Mouse (Mus musculus): ENCODE results near the gene Ttc39b. TPM values are rescaled to one million over a fixed set of nuclear protein-coding genes. Genes with fewer than 3 reads are reported as not detected.

Gene Ttc39b
- polyA plus RNA-seq (2012; rRNA removed): 2.0 and 2.5 TPM in 2 replicates

DNA sequence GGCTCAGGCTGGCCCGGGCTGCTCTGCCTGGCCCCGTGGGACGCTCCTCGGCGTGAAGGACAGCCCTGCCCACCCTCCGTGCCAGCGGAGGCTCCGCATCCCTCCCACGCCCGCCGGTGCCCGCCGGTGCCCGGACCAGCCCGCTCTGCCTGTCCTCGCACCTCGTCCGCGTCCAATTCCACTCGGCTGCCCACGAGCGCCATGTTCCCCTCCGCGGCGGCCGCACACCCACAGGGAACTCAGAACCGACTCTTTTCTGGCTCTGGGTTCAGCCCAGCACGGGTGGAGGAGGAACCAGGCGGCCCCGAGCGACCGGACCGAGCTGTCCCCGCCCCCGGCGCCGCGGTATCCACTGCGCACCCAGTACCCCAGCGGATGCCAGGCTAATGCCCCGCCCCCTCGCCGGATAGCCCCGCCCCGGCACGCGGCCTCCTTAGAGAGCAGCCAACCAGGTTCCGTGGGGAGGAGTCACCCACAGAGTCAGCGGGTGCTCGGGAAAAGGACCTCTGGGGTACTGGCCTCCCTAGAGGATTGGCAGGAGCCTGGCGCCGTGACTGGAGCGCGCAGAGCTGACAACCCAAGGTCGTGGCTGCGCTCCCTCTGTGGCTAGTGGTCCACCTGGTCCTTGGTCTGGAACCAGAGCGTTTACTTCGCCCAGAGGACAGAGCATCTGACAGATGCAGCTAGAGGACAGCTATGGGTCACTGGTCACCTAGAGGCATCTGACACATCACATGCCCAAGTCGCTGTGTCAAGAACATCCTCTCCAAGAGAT is at the start of gene Ttc39b:
Gene Ttc39b (minus strand): TSS at position 346 of the 775 bp plus-strand sequence.
- DNase-seq: peak; percentile 100
- H3K36me3 ChIP-seq (ENCODE audit: control insufficient read depth, insufficient read depth, low read length): no peaks in the 10 kb centered on the region
- TF ChIP-seq CTCF (conservative IDR thresholded peaks at IDR 0.05; ENCODE audit: insufficient read depth, insufficient read length, low read depth, low read length): no peak
- TF ChIP-seq POLR2A (IDR thresholded peaks at IDR 0.05; ENCODE audit: low read depth, low read length): no peak

DNA sequence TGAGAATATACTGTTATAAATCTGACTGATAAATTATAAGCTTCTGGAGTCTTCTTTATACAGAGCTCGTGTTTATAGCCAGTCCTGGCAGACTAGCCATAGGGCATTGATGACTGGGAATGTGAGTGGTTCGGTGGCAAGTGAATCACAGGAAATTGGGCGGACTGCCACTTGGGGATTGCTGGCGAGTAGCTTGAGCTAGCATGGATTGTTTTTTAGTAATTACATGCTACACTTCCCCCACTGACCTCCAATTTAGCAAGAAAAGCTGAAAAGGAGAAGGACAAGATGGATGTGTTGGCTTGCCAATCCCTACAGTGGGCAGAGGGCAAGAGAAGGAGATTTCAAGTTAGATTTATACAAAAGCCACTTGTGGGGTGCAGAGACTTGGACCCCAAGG is 49.3 kb upstream of the Ttc39b start:
- H3K27ac ChIP-seq (ENCODE audit: insufficient read depth, low read depth, low read length): no peak overlapping the region
- H3K4me3 ChIP-seq (ENCODE audit: insufficient read depth, low read depth, low read length): no peak overlapping the region
- TF ChIP-seq POLR2A (IDR thresholded peaks at IDR 0.05; ENCODE audit: low read depth, low read length) (no peak), CTCF (conservative IDR thresholded peaks at IDR 0.05; ENCODE audit: insufficient read depth, insufficient read length, low read depth, low read length) (no peak)
- H3K4me1 ChIP-seq (ENCODE audit: control insufficient read depth, insufficient read depth, low read length): no peaks in the 10 kb centered on the region
- H3K27me3 ChIP-seq (replicated peaks; ENCODE audit: control insufficient read depth, insufficient read depth, low read length): no peaks in the 10 kb centered on the region
- no peak for DNase-seq
- WGBS: 58% methylated on average over 4 of the region's 4 CpGs
- H3K36me3 ChIP-seq (ENCODE audit: control insufficient read depth, insufficient read depth, low read length): no peaks in the 10 kb centered on the region

More for the DNA sequence above, at the start of gene Ttc39b:
- 1% methylated on average over 59 of the region's 59 CpGs for WGBS
- peak within 1 kb of the TSS; percentile 69 for H3K4me3 ChIP-seq (ENCODE audit: insufficient read depth, low read depth, low read length)
- no peaks in the 10 kb centered on the region for H3K27me3 ChIP-seq (replicated peaks; ENCODE audit: control insufficient read depth, insufficient read depth, low read length)
- peak within 1 kb of the TSS; percentile 72 for H3K27ac ChIP-seq (ENCODE audit: insufficient read depth, low read depth, low read length)
- H3K4me1 ChIP-seq (ENCODE audit: control insufficient read depth, insufficient read depth, low read length): no peaks in the 10 kb centered on the region; the same call in none of the 2 replicates

DNA sequence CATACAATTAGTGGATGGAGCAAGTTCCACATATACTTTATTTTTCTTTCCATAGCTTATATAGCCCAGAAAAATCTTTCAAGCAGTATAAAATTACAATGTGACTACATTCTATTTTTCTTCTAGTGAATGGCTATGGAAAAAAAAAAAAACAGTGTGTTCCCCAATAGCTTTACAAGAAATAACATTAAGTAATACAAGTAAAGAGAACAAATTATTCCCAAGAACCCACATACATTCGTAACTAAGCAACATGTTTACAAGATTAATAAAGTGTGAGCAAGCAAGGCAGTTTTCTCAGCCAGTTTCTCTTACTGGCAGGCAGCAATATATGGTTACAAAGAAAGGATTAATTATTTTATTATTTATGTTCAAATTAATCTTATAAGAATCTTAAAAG is 33.7 kb upstream of the Ttc39b start:
- TF ChIP-seq CTCF (conservative IDR thresholded peaks at IDR 0.05; ENCODE audit: insufficient read depth, insufficient read length, low read depth, low read length) (no peak), POLR2A (IDR thresholded peaks at IDR 0.05; ENCODE audit: low read depth, low read length) (no peak)
- no peak overlapping the region for H3K27ac ChIP-seq (ENCODE audit: insufficient read depth, low read depth, low read length)
- no peak overlapping the region for H3K4me3 ChIP-seq (ENCODE audit: insufficient read depth, low read depth, low read length)
- no peaks in the 10 kb centered on the region for H3K36me3 ChIP-seq (ENCODE audit: control insufficient read depth, insufficient read depth, low read length)
- no peak for DNase-seq
- H3K27me3 ChIP-seq (replicated peaks; ENCODE audit: control insufficient read depth, insufficient read depth, low read length): no peaks in the 10 kb centered on the region
- H3K4me1 ChIP-seq (ENCODE audit: control insufficient read depth, insufficient read depth, low read length): no peaks in the 10 kb centered on the region
- WGBS: 91% methylated on average over 1 of the region's 1 CpGs

DNA sequence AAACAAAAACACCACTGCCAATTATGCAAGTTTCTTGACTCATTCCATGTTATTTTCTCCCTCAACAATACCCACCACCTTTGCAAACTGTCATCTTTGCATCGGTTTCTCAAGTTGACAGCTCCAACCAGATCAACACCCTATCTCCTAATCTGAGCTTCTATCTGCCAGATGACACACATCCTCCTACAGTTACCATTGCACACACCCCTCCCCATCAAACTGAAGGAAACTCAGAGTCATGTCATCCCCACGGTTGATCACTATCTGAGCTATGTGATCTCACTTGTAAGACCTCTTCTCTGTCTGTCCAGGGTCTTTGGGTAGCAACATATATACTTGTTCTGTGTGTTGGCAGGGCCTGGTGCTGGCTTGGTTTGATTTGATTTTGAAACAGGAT is 30.7 kb upstream of the Ttc39b start:
- H3K27ac ChIP-seq (ENCODE audit: insufficient read depth, low read depth, low read length): no peak overlapping the region
- 81% methylated on average over 2 of the region's 2 CpGs for WGBS
- no peaks in the 10 kb centered on the region for H3K27me3 ChIP-seq (replicated peaks; ENCODE audit: control insufficient read depth, insufficient read depth, low read length)
- TF ChIP-seq POLR2A (IDR thresholded peaks at IDR 0.05; ENCODE audit: low read depth, low read length) (no peak), CTCF (conservative IDR thresholded peaks at IDR 0.05; ENCODE audit: insufficient read depth, insufficient read length, low read depth, low read length) (no peak)
- DNase-seq: no peak
- no peaks in the 10 kb centered on the region for H3K4me1 ChIP-seq (ENCODE audit: control insufficient read depth, insufficient read depth, low read length)
- no peak overlapping the region for H3K4me3 ChIP-seq (ENCODE audit: insufficient read depth, low read depth, low read length)
- no peaks in the 10 kb centered on the region for H3K36me3 ChIP-seq (ENCODE audit: control insufficient read depth, insufficient read depth, low read length)

DNA sequence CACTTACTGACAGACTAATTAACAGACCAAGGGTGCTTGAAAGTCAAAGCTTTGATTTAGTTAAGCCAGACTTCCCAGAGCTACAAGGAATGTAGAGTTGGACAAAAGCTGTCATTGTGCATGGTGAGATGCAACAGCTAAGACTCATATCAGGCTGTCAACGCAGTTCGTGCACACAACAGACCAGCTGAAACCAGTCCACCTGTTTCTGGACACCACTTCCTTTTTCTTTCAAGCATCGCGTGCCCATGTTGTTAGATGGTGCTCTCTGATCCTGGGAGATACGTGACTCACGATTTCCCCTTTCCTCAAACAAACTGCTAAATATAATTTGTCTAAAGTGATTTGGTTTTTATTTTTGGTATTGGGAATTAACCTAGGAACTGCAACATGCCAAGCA is 29.9 kb upstream of the Ttc39b start:
- no peaks in the 10 kb centered on the region for H3K36me3 ChIP-seq (ENCODE audit: control insufficient read depth, insufficient read depth, low read length)
- 79% methylated on average over 6 of the region's 6 CpGs for WGBS
- H3K27me3 ChIP-seq (replicated peaks; ENCODE audit: control insufficient read depth, insufficient read depth, low read length): no peaks in the 10 kb centered on the region
- no peak overlapping the region for H3K4me3 ChIP-seq (ENCODE audit: insufficient read depth, low read depth, low read length)
- no peaks in the 10 kb centered on the region for H3K4me1 ChIP-seq (ENCODE audit: control insufficient read depth, insufficient read depth, low read length)
- TF ChIP-seq POLR2A (IDR thresholded peaks at IDR 0.05; ENCODE audit: low read depth, low read length): no peak
- no peak for TF ChIP-seq CTCF (conservative IDR thresholded peaks at IDR 0.05; ENCODE audit: insufficient read depth, insufficient read length, low read depth, low read length)
- no peak overlapping the region for H3K27ac ChIP-seq (ENCODE audit: insufficient read depth, low read depth, low read length)
- DNase-seq: no peak

DNA sequence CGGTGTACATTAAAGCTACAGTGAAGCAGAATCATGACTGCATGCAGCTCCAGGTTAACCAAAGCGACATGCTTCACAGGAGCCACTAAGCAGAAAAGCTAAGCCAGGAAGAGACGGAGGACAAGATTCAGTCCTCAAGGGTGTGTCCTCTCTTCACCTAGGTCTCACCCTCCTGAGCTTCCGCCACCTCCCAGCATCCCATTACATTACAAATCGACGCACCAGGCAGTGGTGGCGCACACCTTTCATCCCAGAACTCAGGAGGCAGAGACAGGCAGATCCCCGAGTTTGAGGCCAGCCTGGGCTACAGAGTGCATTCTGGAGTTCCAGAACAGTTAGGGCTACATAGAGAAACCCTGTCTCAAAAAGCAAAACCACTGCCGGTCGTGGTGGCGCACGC is 29.2 kb upstream of the Ttc39b start:
- 93% methylated on average over 12 of the region's 12 CpGs for WGBS
- no peak for DNase-seq
- Histone ChIP-seq H3K27ac (ENCODE audit: insufficient read depth, low read depth, low read length) (no peak overlapping the region), H3K36me3 (ENCODE audit: control insufficient read depth, insufficient read depth, low read length) (no peaks in the 10 kb centered on the region), H3K4me1 (ENCODE audit: control insufficient read depth, insufficient read depth, low read length) (no peaks in the 10 kb centered on the region), H3K27me3 (replicated peaks; ENCODE audit: control insufficient read depth, insufficient read depth, low read length) (no peaks in the 10 kb centered on the region), H3K4me3 (ENCODE audit: insufficient read depth, low read depth, low read length) (no peak overlapping the region)
- TF ChIP-seq POLR2A (IDR thresholded peaks at IDR 0.05; ENCODE audit: low read depth, low read length) (no peak), CTCF (conservative IDR thresholded peaks at IDR 0.05; ENCODE audit: insufficient read depth, insufficient read length, low read depth, low read length) (no peak)

DNA sequence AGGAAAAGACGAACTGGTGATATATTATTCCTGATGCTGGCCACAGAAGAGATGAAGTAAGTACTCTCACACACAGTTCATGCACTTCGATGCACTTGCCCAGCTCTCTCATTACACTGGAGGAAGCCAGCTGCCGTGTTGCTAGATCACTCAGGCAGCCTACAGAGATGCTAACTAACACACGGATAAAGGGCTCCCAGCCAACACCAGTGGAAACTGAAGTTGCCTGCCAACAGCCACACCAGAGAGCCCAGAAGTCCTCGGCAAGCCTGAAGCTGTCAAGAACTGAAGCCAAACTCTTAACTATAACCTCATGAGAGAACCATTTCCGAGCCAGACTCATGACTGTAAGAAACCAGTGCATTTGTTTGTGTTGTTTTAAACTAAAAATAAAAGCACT is 26.7 kb upstream of the Ttc39b start:
- 37% methylated on average over 6 of the region's 6 CpGs for WGBS
- DNase-seq: peak; percentile 71
- Histone ChIP-seq H3K36me3 (ENCODE audit: control insufficient read depth, insufficient read depth, low read length) (no peaks in the 10 kb centered on the region), H3K27me3 (replicated peaks; ENCODE audit: control insufficient read depth, insufficient read depth, low read length) (no peaks in the 10 kb centered on the region), H3K4me3 (ENCODE audit: insufficient read depth, low read depth, low read length) (no peak overlapping the region), H3K4me1 (ENCODE audit: control insufficient read depth, insufficient read depth, low read length) (no peaks in the 10 kb centered on the region), H3K27ac (ENCODE audit: insufficient read depth, low read depth, low read length) (no peak overlapping the region)
- TF ChIP-seq CTCF (conservative IDR thresholded peaks at IDR 0.05; ENCODE audit: insufficient read depth, insufficient read length, low read depth, low read length): no peak
- TF ChIP-seq POLR2A (IDR thresholded peaks at IDR 0.05; ENCODE audit: low read depth, low read length): no peak
